Comparison of ENCODE assay signal across 8 mouse cellular contexts in genomic region chr6:120916074-120916971, GRCm38 (mm10). TPM values are rescaled to one million over a fixed set of nuclear protein-coding genes. Genes with fewer than 3 reads are reported as not detected.
DNase-seq lines count a peak whose midpoint lies in the region; ATAC-seq and TF ChIP-seq lines count a peak whose summit lies in the region.

Gene Bid, minus strand, starts transcription at chr6:120916853.

- no peak within 1 kb of the TSS for H3K27ac ChIP-seq in embryonic facial prominence, embryonic 12.5 days
- peak within 1 kb of the TSS; percentile 74 for H3K27ac ChIP-seq in limb, embryonic 10.5 days
- H3K27ac ChIP-seq in midbrain, embryonic 12.5 days (replicated peaks), result no peak within 1 kb of the TSS
- H3K27ac ChIP-seq in small intestine, adult 2 months (ENCODE audit: insufficient read depth, low read depth, low read length), result peak within 1 kb of the TSS; percentile 82

- H3K4me3 ChIP-seq in embryonic facial prominence, embryonic 12.5 days, result peak within 1 kb of the TSS; percentile 69
- H3K4me3 ChIP-seq in limb, embryonic 10.5 days, result peak within 1 kb of the TSS; percentile 80
- H3K4me3 ChIP-seq in midbrain, embryonic 12.5 days, result peak within 1 kb of the TSS; percentile 72
- H3K4me3 ChIP-seq in small intestine, adult 2 months (ENCODE audit: low read depth, low read length), result peak within 1 kb of the TSS; percentile 70

- H3K4me1 ChIP-seq in embryonic facial prominence, embryonic 12.5 days, result no peaks in the 10 kb centered on the region; the same call in 1 of the 2 replicates
- H3K4me1 ChIP-seq in limb, embryonic 10.5 days, result peaks cover 20% of the 10 kb centered on the region
- peaks cover 4% of the 10 kb centered on the region for H3K4me1 ChIP-seq in midbrain, embryonic 12.5 days
- peaks cover 36% of the 10 kb centered on the region for H3K4me1 ChIP-seq in small intestine, adult 2 months (ENCODE audit: control insufficient read depth, insufficient read depth, insufficient read length, low read length)

- TF ChIP-seq CTCF in small intestine, adult 2 months (IDR thresholded peaks at IDR 0.05; ENCODE audit: extremely low read depth, insufficient read length, insufficient replicate concordance, low read depth, low read length), result no peak

- no peak; the same call in 1 of the 2 replicates for TF ChIP-seq POLR2A in small intestine, adult 2 months (IDR thresholded peaks at IDR 0.05; ENCODE audit: low read depth, low read length)

- DNase-seq in 3134 (ENCODE audit: extremely low read depth, insufficient read length, low spot score), result peak; percentile 96
- DNase-seq in adrenal gland, postnatal 14 days, result peak; percentile 96
- peak; percentile 92 to 95 for DNase-seq in heart, adult 18-20 months
- peak; percentile 95 for DNase-seq in kidney, adult 18-20 months
- DNase-seq in limb, embryonic 10.5 days (ENCODE audit: low spot score), result peak; percentile 93

- H3K36me3 ChIP-seq in embryonic facial prominence, embryonic 12.5 days, result no peaks in the 10 kb centered on the region
- no peaks in the 10 kb centered on the region for H3K36me3 ChIP-seq in limb, embryonic 10.5 days
- H3K36me3 ChIP-seq in midbrain, embryonic 12.5 days, result no peaks in the 10 kb centered on the region
- H3K36me3 ChIP-seq in small intestine, adult 2 months (ENCODE audit: control insufficient read depth, insufficient read depth, low read length), result no peaks in the 10 kb centered on the region

- peaks cover 8% of the 10 kb centered on the region; the same call in 1 of the 2 replicates for H3K27me3 ChIP-seq in embryonic facial prominence, embryonic 12.5 days
- H3K27me3 ChIP-seq in limb, embryonic 10.5 days (ENCODE audit: low read depth, poor library complexity, severe bottlenecking), result peaks cover 21% of the 10 kb centered on the region
- H3K27me3 ChIP-seq in midbrain, embryonic 12.5 days, result peaks cover 20% of the 10 kb centered on the region
- no peaks in the 10 kb centered on the region for H3K27me3 ChIP-seq in small intestine, adult 2 months (ENCODE audit: control insufficient read depth, insufficient read depth, low read length)

- H3K9ac ChIP-seq in embryonic facial prominence, embryonic 12.5 days, result peak within 1 kb of the TSS; percentile 59
- peak within 1 kb of the TSS; percentile 66 for H3K9ac ChIP-seq in midbrain, embryonic 12.5 days (replicated peaks)

- no peaks in the 10 kb centered on the region for H3K9me3 ChIP-seq in embryonic facial prominence, embryonic 12.5 days
- no peaks in the 10 kb centered on the region for H3K9me3 ChIP-seq in limb, embryonic 10.5 days (replicated peaks)
- no peaks in the 10 kb centered on the region for H3K9me3 ChIP-seq in midbrain, embryonic 12.5 days

- peak; percentile 86 for ATAC-seq in embryonic facial prominence, embryonic 12.5 days (ENCODE audit: insufficient number of reproducible peaks, insufficient read depth, low FRiP score, low TSS enrichment)
- ATAC-seq in midbrain, embryonic 12.5 days (ENCODE audit: low FRiP score, low read depth), result peak; percentile 87

- WGBS in embryonic facial prominence, embryonic 12.5 days, result under 1% methylated on average over 67 of the region's 67 CpGs
- 1% methylated on average over 67 of the region's 67 CpGs for WGBS in limb, embryonic 10.5 days
- 2% methylated on average over 66 of the region's 67 CpGs for WGBS in midbrain, embryonic 12.5 days
- WGBS in small intestine, adult 2 months, result 2% methylated on average over 67 of the region's 67 CpGs

- peak within 1 kb of the TSS; percentile 98 for H3K4me2 ChIP-seq in embryonic facial prominence, embryonic 12.5 days (replicated peaks)
- H3K4me2 ChIP-seq in midbrain, embryonic 12.5 days (replicated peaks), result peak within 1 kb of the TSS; percentile 93

RNA-seq across cellular contexts. Expression of gene Bid, which starts in this region (rescaled TPM):
- total RNA-seq in adrenal gland, postnatal 14 days (2021), result 4.7 and 7.5 TPM in 2 replicates
- 17.7 and 19.1 TPM in 2 replicates for polyA plus RNA-seq in embryonic facial prominence, embryonic 12.5 days (2016; fragmentation: Nextera tagmentation; extraction: Ambion mirVana)
- total RNA-seq in heart, adult 18-20 months (2021), result 1 to 10 TPM in 1 of 2 experiments, under 1 TPM in 1; 0.97 to 1.3 TPM
- 13.2 and 14.8 TPM in 2 replicates for polyA plus RNA-seq in limb, embryonic 10.5 days (2016; fragmentation: Nextera tagmentation; extraction: Ambion mirVana)
- polyA plus RNA-seq in midbrain, embryonic 12.5 days (2016; fragmentation: Nextera tagmentation; extraction: Ambion mirVana), result 14.6 and 16.2 TPM in 2 replicates
- polyA plus RNA-seq in small intestine, adult 2 months (2012; rRNA removed), result 2.1 and 10.7 TPM in 2 replicates

Comparison
In these comparisons a context has a peak if more than half of its experiments do, and no peak if none do; other contexts are left out.
1. H3K27ac ChIP-seq: peak in limb, embryonic 10.5 days (single experiment) and small intestine, adult 2 months (single experiment); none in embryonic facial prominence, embryonic 12.5 days (single experiment) and midbrain, embryonic 12.5 days (single experiment).
2. Peak in every context shown above with its lines, with median percentiles within 50 percentile points of each other: DNase-seq and H3K4me3 ChIP-seq.